13 mouse cellular contexts compared by ENCODE assay signal in the genomic region with DNA sequence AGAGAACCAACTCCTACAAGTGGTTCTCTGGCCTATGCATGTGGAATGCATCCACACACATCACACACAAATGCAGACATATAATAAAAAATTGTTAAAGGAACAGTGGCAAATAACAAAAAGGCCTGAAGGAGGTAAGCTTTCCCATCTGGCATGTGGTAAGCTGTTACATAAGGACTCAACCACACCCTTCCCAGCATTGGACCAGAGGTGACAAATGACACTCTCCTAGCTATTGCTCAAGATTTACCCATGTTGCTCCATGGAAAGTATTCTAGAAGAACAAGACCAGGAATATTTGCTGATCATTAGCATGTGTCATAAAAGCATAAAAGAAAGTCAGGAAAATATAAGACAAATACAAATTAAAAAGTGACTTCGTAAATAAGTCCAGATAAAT.
"Had no signal": no experiment of that assay in that cellular context is flagged by ENCODE, and none has a peak within 500 bp of the region (broad histone marks: within the 10 kb centered on the region; RNA-seq: fewer than 3 reads in every experiment).

No protein-coding gene starts in this region.

- H3K4me1 ChIP-seq: kidney, embryonic 15.5 days; limb, embryonic 13.5 days; liver, embryonic 13.5 days; midbrain, embryonic 12.5 days had no signal

- ATAC-seq: midbrain, embryonic 16.5 days had no signal

- H3K27me3 ChIP-seq: kidney, embryonic 15.5 days; limb, embryonic 13.5 days; liver, embryonic 13.5 days; midbrain, embryonic 12.5 days had no signal

- H3K4me3 ChIP-seq: kidney, embryonic 15.5 days; limb, embryonic 13.5 days; liver, embryonic 13.5 days; midbrain, embryonic 12.5 days had no signal

- H3K27ac ChIP-seq: kidney, embryonic 15.5 days; limb, embryonic 13.5 days; liver, embryonic 13.5 days; midbrain, embryonic 12.5 days had no signal

- DNase-seq: kidney, adult 2 months; kidney, postnatal 14 days; left cerebral cortex, postnatal 4 days; liver, embryonic 13.5 days; lung, adult 2 months; lung, postnatal 14 days; right cerebral cortex, adult 18-20 months; right cerebral cortex, postnatal 25 days; thymus, postnatal 14 days had no signal

- H3K9me3 ChIP-seq: kidney, embryonic 15.5 days; limb, embryonic 13.5 days; liver, embryonic 13.5 days; midbrain, embryonic 12.5 days had no signal

- H3K9ac ChIP-seq: kidney, embryonic 15.5 days; limb, embryonic 13.5 days; liver, embryonic 13.5 days; midbrain, embryonic 12.5 days had no signal

- H3K4me2 ChIP-seq: kidney, embryonic 15.5 days; limb, embryonic 13.5 days; liver, embryonic 13.5 days; midbrain, embryonic 12.5 days had no signal

- H3K36me3 ChIP-seq: kidney, embryonic 15.5 days; limb, embryonic 13.5 days; liver, embryonic 13.5 days; midbrain, embryonic 12.5 days had no signal
